Mouse (Mus musculus): ENCODE results near the gene Zkscan2.
A peak's percentile ranks its signal among the peaks of the same experiment; 100 is the strongest.

The Zkscan2 gene

DNA sequence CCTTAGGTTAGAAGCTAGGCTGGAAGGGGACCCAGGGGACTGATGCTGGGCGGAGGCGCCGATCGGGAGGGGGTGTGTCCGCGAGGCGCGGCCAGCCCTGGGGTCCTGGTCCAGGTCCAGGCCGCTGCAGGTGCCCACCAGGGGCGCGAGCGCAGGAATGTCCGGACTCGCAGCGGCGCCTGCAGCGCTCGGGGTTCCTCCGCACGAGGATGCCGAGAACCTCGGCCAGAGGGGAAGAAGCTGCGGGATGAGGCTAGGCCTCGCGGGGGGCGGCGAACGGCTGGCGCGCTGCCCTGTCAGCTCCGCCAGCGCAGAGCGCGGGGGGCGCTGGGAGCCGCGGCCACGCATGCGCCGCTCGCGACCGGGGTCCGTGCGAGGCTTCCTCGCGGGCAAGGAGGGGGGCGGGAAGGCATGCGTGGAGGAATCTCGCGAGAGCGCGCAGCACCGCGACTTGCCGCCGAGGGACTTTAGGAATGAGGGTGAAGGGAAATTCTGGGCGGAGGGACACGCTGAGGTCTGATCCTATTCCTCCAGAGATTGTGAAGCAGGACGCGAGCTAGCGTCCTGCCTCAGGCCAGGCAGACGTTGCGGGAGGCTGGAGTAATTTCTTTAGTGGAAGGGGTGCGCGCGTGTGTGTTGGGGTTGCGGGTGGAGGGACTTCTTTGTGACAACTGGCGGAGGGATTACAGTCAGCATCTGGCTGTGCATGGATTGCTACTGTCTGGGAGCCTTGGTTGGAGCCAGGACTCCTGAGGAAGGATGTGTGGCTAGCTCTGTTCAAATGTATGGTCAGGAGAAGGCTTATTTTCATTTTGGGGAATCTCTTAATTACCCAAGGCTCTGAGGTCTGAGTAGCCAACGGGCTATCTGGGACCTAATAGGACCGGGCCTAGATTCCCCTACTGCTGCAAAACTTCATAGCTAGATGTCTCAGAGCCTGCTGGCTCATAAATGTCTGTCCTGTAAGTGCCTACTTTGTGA is at the start of gene Zkscan2:
Gene Zkscan2, minus strand, starts transcription at position 211 of the 981 bp plus-strand sequence.
- peak in 1 of 2 experiments; percentile 49 for DNase-seq (ENCODE audit: low spot score in 2 of 2)

- DNase-seq (ENCODE audit: low spot score in 2 of 2): no peak
Observed at GRCm38 (mm10) chr7:123529190-123529589, 28.9 kb upstream of the Zkscan2 start.

GRCm38 (mm10) chr7:123525761-123526160 is 25.5 kb upstream of the Zkscan2 start:
- no peak for DNase-seq (ENCODE audit: low spot score in 2 of 2)

GRCm38 (mm10) chr7:123524218-123524861 is 24.1 kb upstream of the Zkscan2 start:
- DNase-seq (ENCODE audit: low spot score in 2 of 2): peak; percentile 8 to 61

GRCm38 (mm10) chr7:123507946-123508345 is 7.7 kb upstream of the Zkscan2 start:
- no peak for DNase-seq (ENCODE audit: low spot score in 2 of 2)

DNA sequence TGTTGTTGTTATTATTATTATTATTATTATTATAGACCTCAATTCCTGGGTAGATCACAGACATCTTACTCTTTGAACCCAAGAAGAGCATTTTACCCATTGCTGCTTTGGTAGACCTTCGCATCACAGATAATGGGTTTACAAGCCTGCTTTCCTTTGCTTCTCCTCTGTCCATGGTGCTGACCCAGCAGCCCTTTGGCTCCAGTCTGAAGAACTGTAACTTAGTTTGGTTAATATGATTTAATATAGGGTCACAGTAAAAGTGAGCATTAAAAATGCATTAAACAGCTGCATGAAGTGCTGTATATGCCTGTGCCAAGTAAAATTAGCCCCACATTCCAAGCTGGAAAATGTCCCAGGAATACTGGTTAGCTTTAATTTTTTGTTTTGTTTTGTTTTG is 3.1 kb upstream of the Zkscan2 start:
- peak in 1 of 2 experiments; percentile 56 for DNase-seq (ENCODE audit: low spot score in 2 of 2)

DNA sequence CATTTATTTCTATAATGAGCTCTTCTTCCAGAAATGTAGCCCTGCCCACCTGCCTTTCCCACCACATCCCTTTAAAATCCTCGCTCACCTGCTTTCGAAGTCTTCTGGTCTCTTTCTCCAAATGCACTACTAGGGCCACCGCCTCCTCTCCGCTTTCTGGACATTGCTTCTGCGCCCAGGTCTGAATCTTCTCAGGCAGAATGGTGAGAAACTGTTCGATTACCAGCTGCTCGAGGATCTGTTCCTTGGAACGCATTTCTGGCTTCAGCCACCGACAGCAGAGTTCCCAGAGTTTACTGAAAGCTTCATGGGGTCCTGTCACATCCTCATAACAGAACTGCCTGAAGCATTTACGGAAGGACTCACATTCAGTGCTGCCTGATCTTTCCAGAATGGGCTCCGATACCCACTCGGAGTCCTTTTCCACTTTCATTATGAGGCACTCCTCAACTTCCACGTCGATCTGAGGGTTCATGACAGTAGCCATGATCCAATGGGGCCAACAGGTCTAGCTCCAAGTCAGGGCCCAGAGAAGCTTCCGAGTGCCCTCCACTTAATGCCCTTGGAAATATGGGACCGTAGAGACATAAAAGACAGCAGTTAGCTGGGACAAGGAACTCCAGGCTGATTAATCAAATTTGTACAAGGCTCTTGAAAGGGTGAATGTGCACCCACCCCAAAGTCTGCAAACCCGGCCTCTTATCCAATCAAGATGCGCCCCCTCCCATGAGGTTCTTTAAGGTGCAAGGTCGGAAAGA is 589 bp downstream of the Zkscan2 start:
- DNase-seq (ENCODE audit: low spot score in 2 of 2): no peak

- DNase-seq (ENCODE audit: low spot score in 2 of 2): no peak
Observed at GRCm38 (mm10) chr7:123487703-123488102, 12.5 kb downstream of the Zkscan2 start.

GRCm38 (mm10) chr7:123467961-123468360 is 32.3 kb downstream of the Zkscan2 start:
- DNase-seq (ENCODE audit: low spot score in 2 of 2): no peak

DNA sequence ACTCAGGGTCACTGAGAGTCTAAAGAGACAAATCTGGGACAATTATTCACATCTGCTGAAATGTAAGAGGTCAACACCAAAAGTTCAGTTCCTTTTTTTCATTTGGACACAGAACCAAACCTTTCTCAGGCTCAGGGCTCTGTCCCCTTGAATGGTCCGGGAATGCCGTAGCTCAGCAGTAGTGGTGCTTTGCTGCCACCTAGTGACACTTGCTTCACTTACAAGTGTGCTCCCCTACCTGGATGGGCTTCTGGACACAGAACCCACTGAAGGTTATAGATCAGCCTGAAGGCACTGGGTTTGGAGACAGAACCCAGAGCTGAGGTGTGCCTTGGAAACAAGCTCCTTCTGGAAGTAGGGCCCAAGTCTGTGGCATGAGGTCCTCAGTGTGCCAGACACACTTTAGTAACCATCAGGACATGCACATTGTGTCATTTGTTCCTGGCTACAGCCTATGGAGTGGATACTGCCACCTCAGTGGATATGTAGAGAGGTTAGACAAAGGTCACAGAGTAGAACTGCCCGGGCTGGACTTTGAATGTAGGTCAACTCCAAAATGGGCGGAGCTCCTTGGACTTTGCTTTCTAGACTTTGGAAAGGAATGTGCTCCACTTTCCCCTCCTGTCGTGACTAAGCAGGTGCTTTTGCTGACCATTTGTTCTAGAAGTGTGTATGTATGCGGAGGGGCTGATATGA is 34.4 kb downstream of the Zkscan2 start:
- peak; percentile 40 to 70 for DNase-seq (ENCODE audit: low spot score in 2 of 2)

DNA sequence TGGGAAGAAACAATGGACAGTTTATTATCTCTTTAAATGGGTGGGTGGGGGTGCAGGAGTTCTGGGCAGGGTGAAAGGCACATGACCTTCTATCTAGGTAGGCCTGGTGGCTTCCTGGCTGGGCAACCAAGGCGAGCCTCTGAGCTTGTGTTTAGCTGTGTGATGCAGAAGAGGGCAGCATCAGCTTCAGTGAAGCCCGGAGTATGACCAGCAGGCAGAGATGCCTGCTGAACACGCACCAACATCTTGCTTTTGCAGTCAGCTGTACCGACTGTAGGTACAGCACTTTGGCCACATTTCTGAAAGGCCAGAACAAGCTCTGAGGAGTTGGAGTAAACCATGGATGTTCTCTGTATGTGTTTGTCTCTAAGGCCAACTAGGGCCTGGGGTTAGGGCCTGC is 36.7 kb downstream of the Zkscan2 start:
- DNase-seq (ENCODE audit: low spot score in 2 of 2): no peak

GRCm38 (mm10) chr7:123462070-123462501 is 38.2 kb downstream of the Zkscan2 start, which contains the start of gene Aqp8:
Aqp8 (plus strand) TSS chr7:123462291.
- peak; percentile 55 to 79 for DNase-seq (ENCODE audit: low spot score in 2 of 2)

GRCm38 (mm10) chr7:123461316-123461715 is 38.9 kb downstream of the Zkscan2 start:
- DNase-seq (ENCODE audit: low spot score in 2 of 2): no peak

DNA sequence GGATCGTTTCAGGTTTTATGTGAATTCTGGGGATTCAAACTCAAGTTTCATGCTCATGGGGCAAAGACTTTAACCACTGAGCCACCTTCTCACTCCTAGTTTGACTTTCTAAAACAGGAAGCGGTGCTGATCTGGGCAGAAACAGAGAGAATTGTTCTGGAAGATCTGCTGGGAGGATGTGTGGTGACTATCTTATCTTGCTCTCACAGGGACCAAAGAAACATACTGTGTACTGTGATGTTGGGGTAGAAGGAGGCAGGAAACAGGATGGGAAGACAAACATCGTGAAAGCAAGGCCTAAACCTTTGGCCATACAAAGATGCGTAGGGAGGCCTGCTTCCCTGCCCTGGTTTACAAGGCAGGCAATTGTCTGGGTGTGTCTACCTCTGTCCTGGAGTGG is 41.0 kb downstream of the Zkscan2 start:
- DNase-seq (ENCODE audit: low spot score in 2 of 2): no peak

DNA sequence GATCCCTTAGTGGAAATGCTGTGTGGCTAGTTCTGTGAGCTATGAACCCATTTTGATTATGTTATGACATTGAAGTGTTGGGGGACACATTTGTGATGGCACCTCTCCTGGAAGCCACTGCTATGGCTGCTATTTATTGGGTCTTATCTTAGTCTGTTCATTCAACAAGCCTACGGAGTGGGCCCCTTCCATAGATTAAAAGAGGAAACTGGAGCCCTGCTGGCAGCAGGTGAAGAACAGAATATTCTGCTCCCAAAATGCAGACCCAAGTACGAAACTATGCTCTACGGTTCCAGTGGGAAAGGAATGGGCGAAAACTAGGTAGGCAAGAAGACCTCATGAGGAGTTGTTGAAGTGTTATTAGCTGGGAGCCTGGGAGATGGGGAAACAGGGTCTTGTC is 41.9 kb downstream of the Zkscan2 start:
- no peak for DNase-seq (ENCODE audit: low spot score in 2 of 2)

GRCm38 (mm10) chr7:123455088-123455487 is 45.2 kb downstream of the Zkscan2 start:
- DNase-seq (ENCODE audit: low spot score in 2 of 2): no peak

DNA sequence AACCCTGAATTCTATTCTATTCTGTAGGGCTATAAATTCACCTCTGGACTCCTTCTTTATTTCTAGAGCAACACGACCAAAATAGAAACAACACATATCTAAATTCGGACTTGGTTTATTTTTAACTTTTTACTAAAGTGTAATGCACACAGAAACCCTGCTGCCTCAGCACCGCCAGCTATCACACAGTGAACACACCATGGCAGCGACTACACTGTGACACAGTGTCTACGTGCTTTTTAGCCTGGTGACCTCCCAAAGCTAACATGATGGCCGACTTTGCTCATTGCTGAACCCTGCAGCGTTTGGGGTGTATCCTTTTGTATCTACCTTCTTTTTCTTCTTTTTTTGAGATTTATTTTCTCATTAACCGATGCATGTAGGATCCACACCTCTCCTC is 47.2 kb downstream of the Zkscan2 start:
- no peak for DNase-seq (ENCODE audit: low spot score in 2 of 2)

GRCm38 (mm10) chr7:123452551-123452950 is 47.7 kb downstream of the Zkscan2 start:
- DNase-seq (ENCODE audit: low spot score in 2 of 2): no peak

- DNase-seq (ENCODE audit: low spot score in 2 of 2): no peak
Observed at GRCm38 (mm10) chr7:123450515-123450914, 49.7 kb downstream of the Zkscan2 start.

DNA sequence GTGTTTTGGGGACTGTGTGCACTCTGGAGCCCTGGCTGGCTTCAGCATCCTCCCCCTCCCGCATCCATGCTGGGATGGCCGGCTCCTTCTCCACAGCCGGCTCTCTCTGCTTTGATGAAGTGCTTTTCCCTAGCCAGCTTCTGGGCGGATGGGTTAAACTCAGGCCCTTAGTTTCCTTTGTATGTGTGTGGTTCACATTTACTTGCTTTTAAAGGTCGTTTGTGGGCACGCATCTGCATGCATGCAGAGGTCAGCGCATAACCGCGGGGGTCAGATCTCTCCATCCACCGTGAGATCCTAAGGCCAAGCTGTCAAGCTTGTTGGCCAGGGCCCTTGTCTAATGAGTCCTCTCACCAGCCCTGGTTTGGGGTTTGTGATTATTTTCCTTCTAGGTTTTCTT is 50.6 kb downstream of the Zkscan2 start:
- DNase-seq (ENCODE audit: low spot score in 2 of 2): no peak

GRCm38 (mm10) chr7:123448794-123449193 is 51.5 kb downstream of the Zkscan2 start:
- no peak for DNase-seq (ENCODE audit: low spot score in 2 of 2)
